Mouse (Mus musculus): ENCODE measurements around the gene Ciita. TPM values are rescaled to one million over a fixed set of nuclear protein-coding genes. Genes with fewer than 3 reads are reported as not detected.

Gene Ciita
- total and polyA plus RNA-seq, 3 experiments: 39.1 to 69.6 (median 39.8) TPM

GRCm38 (mm10) chr16:10510477-10511133, 30.7 kb downstream of the Ciita start:
- DNase-seq (ENCODE audit: extremely low read depth): no peak
- no peak for TF ChIP-seq IRF4 (IDR thresholded peaks at IDR 0.05; ENCODE audit: low read depth, low read length)
- TF ChIP-seq USF1 (IDR thresholded peaks at IDR 0.05; ENCODE audit: low read depth, low read length): no peak
- TF ChIP-seq JUN (IDR thresholded peaks at IDR 0.05; ENCODE audit: insufficient read depth, low read depth, low read length): no peak
- TF ChIP-seq KAT2A (IDR thresholded peaks at IDR 0.05; ENCODE audit: insufficient replicate concordance, low read length): no peak
- no peak for TF ChIP-seq PAX5 (IDR thresholded peaks at IDR 0.05; ENCODE audit: low read length)
- TF ChIP-seq E2F4 (IDR thresholded peaks at IDR 0.05; ENCODE audit: insufficient replicate concordance, low read depth, low read length): no peak
- TF ChIP-seq BHLHE40 (IDR thresholded peaks at IDR 0.05; ENCODE audit: low read depth, low read length): no peak
- no peak for TF ChIP-seq ZC3H11A (IDR thresholded peaks at IDR 0.05; ENCODE audit: low read depth, low read length)
- peaks cover 65 to 99% of the 10 kb centered on the region in 2 experiments for H3K36me3 ChIP-seq (replicated peaks in 1 of 2; ENCODE audit: control insufficient read depth in 1 of 2, insufficient read depth in 1 of 2, low read length in 1 of 2)
- in situ Hi-C loops (cut with MboI; ENCODE audit: low pct_ligation_motif_present, low pct_unique_long_range_greater_than_20kb, low sequenced_read_pairs): no loop called here
- dilution Hi-C loops (cut with MboI; ENCODE audit: extremely low pct_ligation_motif_present, extremely low pct_unique_long_range_greater_than_20kb, low sequenced_read_pairs): no loop called here
- no peak overlapping the region for H3K27ac ChIP-seq (ENCODE audit: insufficient read depth, low read depth)
- no peaks in the 10 kb centered on the region for H3K27me3 ChIP-seq (replicated peaks)
- H3K4me3 ChIP-seq (replicated peaks in 1 of 3; ENCODE audit: low read depth in 2 of 3, low read length in 2 of 3, poor library complexity in 1 of 3): no peak overlapping the region
- no peaks in the 10 kb centered on the region for H3K9me3 ChIP-seq (replicated peaks; ENCODE audit: low read length)
- H3K9ac ChIP-seq (ENCODE audit: insufficient read depth, low read depth): no peak overlapping the region
- no peaks in the 10 kb centered on the region for H3K79me2 ChIP-seq (replicated peaks; ENCODE audit: control insufficient read depth, extremely low read depth, insufficient read depth, poor library complexity, severe bottlenecking)
- H3K4me2 ChIP-seq (ENCODE audit: insufficient read depth, low read depth, poor library complexity, severe bottlenecking): no peak overlapping the region
- H3K4me1 ChIP-seq (ENCODE audit: control insufficient read depth in 1 of 2, insufficient read depth in 2 of 2): peaks cover 17 to 96% of the 10 kb centered on the region in 2 experiments

GRCm38 (mm10) chr16:10511134-10511520, 31.3 kb downstream of the Ciita start:
- H3K27ac ChIP-seq (ENCODE audit: insufficient read depth, low read depth): no peak overlapping the region
- peaks cover 62 to 94% of the 10 kb centered on the region in 2 experiments for H3K36me3 ChIP-seq (replicated peaks in 1 of 2; ENCODE audit: control insufficient read depth in 1 of 2, insufficient read depth in 1 of 2, low read length in 1 of 2)
- dilution Hi-C loops (cut with MboI; ENCODE audit: extremely low pct_ligation_motif_present, extremely low pct_unique_long_range_greater_than_20kb, low sequenced_read_pairs): no loop called here
- no peak for DNase-seq (ENCODE audit: extremely low read depth)
- no peak overlapping the region for H3K9ac ChIP-seq (ENCODE audit: insufficient read depth, low read depth)
- TF ChIP-seq MEF2A (IDR thresholded peaks at IDR 0.05; ENCODE audit: borderline replicate concordance, low read depth, low read length) (no peak), IRF4 (IDR thresholded peaks at IDR 0.05; ENCODE audit: low read depth, low read length) (no peak), SIN3A (IDR thresholded peaks at IDR 0.05; ENCODE audit: low read length) (no peak), POLR2A (IDR thresholded peaks at IDR 0.05; ENCODE audit: low read depth, low read length) (no peak), TBP (conservative IDR thresholded peaks at IDR 0.05; ENCODE audit: low read depth, low read length) (no peak), USF2 (conservative IDR thresholded peaks at IDR 0.05; ENCODE audit: low read depth, low read length) (no peak), USF1 (IDR thresholded peaks at IDR 0.05; ENCODE audit: low read depth, low read length) (no peak), EP300 (IDR thresholded peaks at IDR 0.05; ENCODE audit: low read length) (no peak), GABPA (IDR thresholded peaks at IDR 0.05; ENCODE audit: insufficient replicate concordance, low read depth, low read length) (no peak), ZNF384 (IDR thresholded peaks at IDR 0.05; ENCODE audit: low read depth, low read length) (no peak), JUND (conservative IDR thresholded peaks at IDR 0.05; ENCODE audit: low read depth, low read length) (no peak), HCFC1 (IDR thresholded peaks at IDR 0.05; ENCODE audit: low read depth, low read length) (no peak), MAZ (IDR thresholded peaks at IDR 0.05; ENCODE audit: low read depth, low read length) (no peak)
- no peak overlapping the region for H3K4me2 ChIP-seq (ENCODE audit: insufficient read depth, low read depth, poor library complexity, severe bottlenecking)
- H3K79me2 ChIP-seq (replicated peaks; ENCODE audit: control insufficient read depth, extremely low read depth, insufficient read depth, poor library complexity, severe bottlenecking): no peaks in the 10 kb centered on the region
- H3K4me3 ChIP-seq (replicated peaks in 1 of 3; ENCODE audit: low read depth in 2 of 3, low read length in 2 of 3, poor library complexity in 1 of 3): no peak overlapping the region
- in situ Hi-C loops (cut with MboI; ENCODE audit: low pct_ligation_motif_present, low pct_unique_long_range_greater_than_20kb, low sequenced_read_pairs): no loop called here
- no peaks in the 10 kb centered on the region for H3K9me3 ChIP-seq (replicated peaks; ENCODE audit: low read length)
- H3K27me3 ChIP-seq (replicated peaks): no peaks in the 10 kb centered on the region
- peaks cover 17 to 94% of the 10 kb centered on the region in 2 experiments for H3K4me1 ChIP-seq (ENCODE audit: control insufficient read depth in 1 of 2, insufficient read depth in 2 of 2)

All from CH12.LX (cell line).